Mouse (Mus musculus): Measurements from ENCODE around the gene Lasp1.

Gene Lasp1

GRCm38 (mm10) chr11:97796910-97797309 lies 1.9 kb upstream of the Lasp1 start:
- peak; percentile 59 for DNase-seq (ENCODE audit: low read depth)

GRCm38 (mm10) chr11:97797369-97798082 lies 1.3 kb upstream of the Lasp1 start:
- DNase-seq (ENCODE audit: low read depth): no peak

- DNase-seq (ENCODE audit: low read depth): no peak
These were observed 741 bp upstream of the Lasp1 start for GRCm38 (mm10) chr11:97798083-97798435.

GRCm38 (mm10) chr11:97799146-97799993 lies 570 bp downstream of the Lasp1 start:
- no peak for DNase-seq (ENCODE audit: low read depth)

- no peak for DNase-seq (ENCODE audit: low read depth)
These were observed 1.3 kb downstream of the Lasp1 start for GRCm38 (mm10) chr11:97799994-97800690.

- no peak for DNase-seq (ENCODE audit: low read depth)
These were observed 2.0 kb downstream of the Lasp1 start for GRCm38 (mm10) chr11:97800691-97801408.

- DNase-seq (ENCODE audit: low read depth): no peak
These were observed 2.8 kb downstream of the Lasp1 start for GRCm38 (mm10) chr11:97801409-97802193.

GRCm38 (mm10) chr11:97802194-97802470 lies 3.3 kb downstream of the Lasp1 start:
- no peak for DNase-seq (ENCODE audit: low read depth)

- no peak for DNase-seq (ENCODE audit: low read depth)
These were observed 3.7 kb downstream of the Lasp1 start for GRCm38 (mm10) chr11:97802495-97802894.

GRCm38 (mm10) chr11:97803847-97804246 lies 5.0 kb downstream of the Lasp1 start:
- no peak for DNase-seq (ENCODE audit: low read depth)

GRCm38 (mm10) chr11:97804841-97805661 lies 6.3 kb downstream of the Lasp1 start:
- DNase-seq (ENCODE audit: low read depth): no peak

- no peak for DNase-seq (ENCODE audit: low read depth)
These were observed 7.1 kb downstream of the Lasp1 start for GRCm38 (mm10) chr11:97805662-97806612.

GRCm38 (mm10) chr11:97806613-97806964 lies 7.8 kb downstream of the Lasp1 start:
- no peak for DNase-seq (ENCODE audit: low read depth)

GRCm38 (mm10) chr11:97807626-97808025 lies 8.8 kb downstream of the Lasp1 start:
- DNase-seq (ENCODE audit: low read depth): no peak

- DNase-seq (ENCODE audit: low read depth): no peak
These were observed 9.3 kb downstream of the Lasp1 start for GRCm38 (mm10) chr11:97808093-97808492.

GRCm38 (mm10) chr11:97808621-97809234 lies 9.9 kb downstream of the Lasp1 start:
- no peak for DNase-seq (ENCODE audit: low read depth)

- no peak for DNase-seq (ENCODE audit: low read depth)
These were observed 10.7 kb downstream of the Lasp1 start for GRCm38 (mm10) chr11:97809235-97810121.

GRCm38 (mm10) chr11:97810356-97810755 lies 11.6 kb downstream of the Lasp1 start:
- no peak for DNase-seq (ENCODE audit: low read depth)

Data from c-Kit-positive CD71-positive TER-119-negative erythroid progenitor cells, embryonic 14.5 days (primary cell).